Mouse (Mus musculus) bone marrow macrophage, adult 2 months (primary cell): ENCODE results near the gene Zfp493.

Experiments
- CTCF ChIP-seq: IDR thresholded peaks from 2 replicates; pipeline ENCODE4 v1.5.1; 2012; ENCODE audit warnings: low read depth, mild to moderate bottlenecking, low read length, moderate library complexity
- POLR2A ChIP-seq: IDR thresholded peaks from 2 replicates; pipeline ENCODE4 v1.6.1; 2012; ENCODE audit warnings: mild to moderate bottlenecking, low read depth, low read length, borderline replicate concordance

- no peak for TF ChIP-seq CTCF
- no peak for TF ChIP-seq POLR2A
Observed at GRCm38 (mm10) chr13:67743896-67744295, 35.6 kb upstream of the Zfp493 start.
